Mouse (Mus musculus): ENCODE results near the gene Vwa2. TPM values are rescaled to one million over a fixed set of nuclear protein-coding genes. Genes with fewer than 3 reads are reported as not detected.

Gene Vwa2
- 0.01 TPM in 2 replicates for polyA plus RNA-seq (2012; rRNA removed)

DNA sequence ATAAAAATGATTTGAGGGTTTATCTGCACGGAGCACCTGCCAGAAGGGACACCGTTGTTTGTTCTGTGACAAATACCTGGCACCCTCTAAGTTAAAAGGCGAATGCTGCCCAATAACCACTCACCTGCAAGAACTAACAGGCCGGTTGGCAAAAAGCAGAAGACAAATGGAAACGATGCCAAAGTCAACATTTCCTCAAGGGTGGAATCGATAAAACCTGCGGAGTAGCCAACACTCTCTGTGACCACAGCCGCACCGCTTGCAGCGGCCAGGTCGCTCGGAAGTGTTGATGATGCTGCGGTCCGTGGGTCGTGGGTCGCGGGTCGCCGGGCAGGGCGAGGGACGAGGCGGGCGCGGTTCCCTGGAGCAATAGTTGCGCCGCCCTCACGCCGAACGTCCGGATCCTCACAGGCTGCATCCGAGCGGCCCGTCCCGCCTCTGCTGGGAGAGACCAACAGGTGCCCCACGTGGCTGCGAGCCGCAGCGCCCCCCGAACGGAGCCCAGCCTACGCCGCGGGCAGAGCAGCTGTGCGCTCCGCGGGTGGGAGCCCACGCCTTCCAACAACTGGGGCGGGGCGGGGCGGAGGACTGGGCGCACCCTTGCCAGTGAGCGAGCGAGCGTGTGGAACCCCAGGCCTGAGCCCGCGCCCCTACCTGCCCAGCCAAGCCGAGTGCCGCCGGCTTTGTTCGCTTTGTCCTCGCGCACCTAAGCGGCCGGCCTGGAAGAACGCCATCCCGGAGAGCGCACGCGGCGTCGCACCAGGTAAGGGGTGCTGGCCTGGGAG, at the start of gene Vwa2:
Gene Vwa2 (plus strand): TSS at position 434 of the 785 bp plus-strand sequence.

DNA sequence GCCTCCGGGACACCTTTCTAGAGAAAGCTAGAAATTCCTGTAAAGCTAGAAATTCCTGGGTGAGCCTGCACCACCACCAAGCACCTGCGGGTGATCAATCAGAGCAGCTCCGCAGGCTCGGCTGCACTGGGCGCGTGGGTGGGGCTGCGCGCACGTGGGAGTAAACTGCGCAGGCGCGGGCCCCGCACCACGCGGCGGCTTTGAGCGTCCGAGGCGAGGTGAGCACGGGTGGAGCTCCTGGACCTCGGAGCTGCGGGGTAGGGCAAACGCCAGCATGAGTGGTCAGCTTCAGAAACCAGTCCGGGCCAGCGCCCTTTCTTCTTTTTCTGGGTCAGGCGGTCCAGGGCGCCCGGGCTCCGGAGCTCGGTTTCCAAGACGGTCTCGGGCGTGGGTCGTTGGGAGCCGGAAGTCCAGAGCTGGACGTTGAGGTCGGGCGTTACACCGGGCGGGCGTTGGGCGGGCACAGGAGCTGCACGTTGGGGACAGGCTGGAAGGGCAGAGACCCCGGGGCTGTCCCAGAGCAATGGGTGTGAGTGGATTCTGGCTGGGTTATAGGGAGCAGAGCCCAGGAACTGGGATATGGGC, 47.9 kb upstream of the Vwa2 start, which contains the start of gene Tdrd1:
Gene Tdrd1 (plus strand): TSS at position 163 of the 585 bp plus-strand sequence.

Other genes with a start within 250 kb of the Vwa2 start
- 0.64 and 0.84 TPM in 2 replicates for gene Adrb1, start 152.1 kb upstream of the Vwa2 start, polyA plus RNA-seq (2012; rRNA removed)
- 2.2 and 2.6 TPM in 2 replicates for gene Ccdc186, start 52.1 kb upstream of the Vwa2 start, polyA plus RNA-seq (2012; rRNA removed)
- 0.01 TPM in 2 replicates for gene Tdrd1, start 48.0 kb upstream of the Vwa2 start, polyA plus RNA-seq (2012; rRNA removed)
- gene Afap1l2, start 134.0 kb downstream of the Vwa2 start, polyA plus RNA-seq (2012; rRNA removed) = 0.65 and 0.85 TPM in 2 replicates